Mouse (Mus musculus) CH12.LX (cell line): Measurements from ENCODE around the gene Sptbn1.

Source experiments
- CTCF ChIP-seq, 2 experiments: IDR thresholded peaks in 1 of 2; conservative IDR thresholded peaks in 1 of 2; 2 replicates each; pipeline ENCODE4 v1.5.1; 2011 to 2012; ENCODE audit warnings: low read depth in 2 of 2, low read length in 2 of 2, improper control_type of control experiment in 1 of 2, inconsistent platforms in 1 of 2, mild to moderate bottlenecking in 1 of 2, moderate library complexity in 1 of 2
- POLR2A ChIP-seq: IDR thresholded peaks from 2 replicates; pipeline ENCODE4 v1.6.1; 2011; ENCODE audit warnings: low read depth, mild to moderate bottlenecking, improper control_type of control experiment, low read length

GRCm38 (mm10) chr11:30166551-30166922, 101.4 kb downstream of the Sptbn1 start:
- TF ChIP-seq CTCF (conservative IDR thresholded peaks at IDR 0.05 in 1 of 2, IDR thresholded peaks at IDR 0.05 in 1 of 2; ENCODE audit: low read depth in 2 of 2, low read length in 2 of 2) (no peak), POLR2A (no peak)
